Mouse (Mus musculus): ENCODE data around the gene Ilf3. TPM values are rescaled to one million over a fixed set of nuclear protein-coding genes. Genes with fewer than 3 reads are reported as not detected.

Ilf3 gene
- total and polyA plus RNA-seq, 2 experiments: 9.5 to 13.5 TPM

- no peak for DNase-seq (ENCODE audit: extremely low read depth, low read depth, low spot score)
- H3K79me2 ChIP-seq (ENCODE audit: control insufficient read depth, insufficient read depth, low read length): no peaks in the 10 kb centered on the region
- no peak for TF ChIP-seq CTCF (IDR thresholded peaks at IDR 0.05; ENCODE audit: low read depth, low read length)
- no peaks in the 10 kb centered on the region for H3K27me3 ChIP-seq (ENCODE audit: control insufficient read depth, insufficient read depth, low read length)
- H3K27ac ChIP-seq (replicated peaks; ENCODE audit: insufficient read depth, low read depth, low read length): no peak overlapping the region
- H3K36me3 ChIP-seq (ENCODE audit: control insufficient read depth, insufficient read depth, low read length): no peaks in the 10 kb centered on the region
- H3K4me1 ChIP-seq (ENCODE audit: control insufficient read depth, insufficient read depth, low read length): no peaks in the 10 kb centered on the region
- WGBS: 90% methylated on average over 2 of the region's 2 CpGs
- H3K9ac ChIP-seq (ENCODE audit: low read depth, low read length): no peak overlapping the region
- no peak overlapping the region for H3K4me3 ChIP-seq (ENCODE audit: insufficient read depth, low read depth, low read length)
These were observed 52.0 kb downstream of the Ilf3 start for GRCm38 (mm10) chr9:21419646-21420045.

GRCm38 (mm10) chr9:21424631-21425555, 57.2 kb downstream of the Ilf3 start, which contains the start of gene Dnm2:
Gene Dnm2, plus strand, starts transcription at chr9:21424908.
- H3K27me3 ChIP-seq (ENCODE audit: control insufficient read depth, insufficient read depth, low read length): no peaks in the 10 kb centered on the region
- WGBS: under 1% methylated on average over 82 of the region's 82 CpGs
- peak; percentile 98 for DNase-seq (ENCODE audit: extremely low read depth, low read depth, low spot score)

DNA sequence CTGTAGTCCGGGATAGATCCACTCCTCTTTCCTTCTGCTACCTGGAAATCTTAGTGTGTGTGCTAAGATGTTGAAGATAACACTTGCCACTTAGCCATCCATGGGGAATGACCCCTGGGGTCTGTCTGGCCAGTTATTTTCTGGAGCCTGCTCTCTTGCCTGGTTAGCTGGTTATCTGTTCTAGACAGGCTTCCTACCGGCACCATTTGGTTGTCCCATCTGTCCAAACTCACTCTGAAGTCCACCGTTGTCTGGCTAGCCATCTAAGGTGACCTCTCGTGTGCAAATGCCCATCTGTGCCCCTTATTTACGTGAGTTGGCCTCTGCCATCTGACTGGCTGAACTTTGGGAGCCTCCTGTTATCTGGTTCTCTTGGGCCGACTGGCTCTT, 57.9 kb downstream of the Ilf3 start:
- Histone ChIP-seq H3K27ac (replicated peaks; ENCODE audit: insufficient read depth, low read depth, low read length) (peak overlapping the region; percentile 50), H3K27me3 (ENCODE audit: control insufficient read depth, insufficient read depth, low read length) (no peaks in the 10 kb centered on the region), H3K36me3 (ENCODE audit: control insufficient read depth, insufficient read depth, low read length) (no peaks in the 10 kb centered on the region), H3K9ac (ENCODE audit: low read depth, low read length) (peak overlapping the region; percentile 80), H3K79me2 (ENCODE audit: control insufficient read depth, insufficient read depth, low read length) (peaks cover 46% of the 10 kb centered on the region), H3K4me3 (ENCODE audit: insufficient read depth, low read depth, low read length) (peak overlapping the region; percentile 80), H3K4me1 (ENCODE audit: control insufficient read depth, insufficient read depth, low read length) (peaks cover 29% of the 10 kb centered on the region)
- 0% methylated on average over 6 of the region's 6 CpGs for WGBS
- TF ChIP-seq CTCF (IDR thresholded peaks at IDR 0.05; ENCODE audit: low read depth, low read length) (no peak), POLR2A (IDR thresholded peaks at IDR 0.05; ENCODE audit: extremely low read depth, insufficient read depth, low read length) (no peak)
- no peak for DNase-seq (ENCODE audit: extremely low read depth, low read depth, low spot score)

More at GRCm38 (mm10) chr9:21424631-21425555, 57.2 kb downstream of the Ilf3 start, which contains the start of gene Dnm2:
- Histone ChIP-seq H3K27ac (replicated peaks; ENCODE audit: insufficient read depth, low read depth, low read length) (peak within 1 kb of the TSS; percentile 50), H3K4me3 (ENCODE audit: insufficient read depth, low read depth, low read length) (peak within 1 kb of the TSS; percentile 80), H3K9ac (ENCODE audit: low read depth, low read length) (peak within 1 kb of the TSS; percentile 80), H3K36me3 (ENCODE audit: control insufficient read depth, insufficient read depth, low read length) (no peaks in the 10 kb centered on the region), H3K4me1 (ENCODE audit: control insufficient read depth, insufficient read depth, low read length) (peaks cover 25% of the 10 kb centered on the region), H3K79me2 (ENCODE audit: control insufficient read depth, insufficient read depth, low read length) (peaks cover 39% of the 10 kb centered on the region)
- no peak for TF ChIP-seq CTCF (IDR thresholded peaks at IDR 0.05; ENCODE audit: low read depth, low read length)
- TF ChIP-seq POLR2A (IDR thresholded peaks at IDR 0.05; ENCODE audit: extremely low read depth, insufficient read depth, low read length): peak; percentile 85; the same call in 1 of the 2 replicates

DNA sequence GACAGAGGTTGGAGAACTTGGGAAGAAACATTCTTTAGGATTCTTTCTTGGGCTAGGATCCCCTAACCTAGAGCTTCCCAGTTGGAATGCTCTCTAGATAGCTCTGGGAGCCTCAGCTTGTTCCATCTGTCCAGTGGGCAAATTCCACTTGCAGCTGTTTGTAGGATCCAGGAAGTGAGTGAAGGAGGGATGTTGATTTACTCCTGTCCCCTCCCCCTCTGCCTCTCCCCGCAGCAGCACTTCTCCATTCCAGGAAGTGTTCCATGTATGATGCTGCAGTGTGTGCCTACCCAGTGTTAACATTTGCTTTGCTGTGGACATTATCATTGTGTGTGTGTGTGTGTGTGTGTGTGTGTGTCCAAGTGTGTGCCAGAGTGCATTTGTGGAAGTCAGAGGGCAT, 58.3 kb downstream of the Ilf3 start:
- WGBS: 0% methylated on average over 1 of the region's 1 CpGs
- Histone ChIP-seq H3K4me1 (ENCODE audit: control insufficient read depth, insufficient read depth, low read length) (peaks cover 34% of the 10 kb centered on the region), H3K27ac (replicated peaks; ENCODE audit: insufficient read depth, low read depth, low read length) (peak overlapping the region; percentile 50), H3K79me2 (ENCODE audit: control insufficient read depth, insufficient read depth, low read length) (peaks cover 50% of the 10 kb centered on the region), H3K27me3 (ENCODE audit: control insufficient read depth, insufficient read depth, low read length) (no peaks in the 10 kb centered on the region), H3K9ac (ENCODE audit: low read depth, low read length) (peak overlapping the region; percentile 80), H3K4me3 (ENCODE audit: insufficient read depth, low read depth, low read length) (peak overlapping the region; percentile 80), H3K36me3 (ENCODE audit: control insufficient read depth, insufficient read depth, low read length) (no peaks in the 10 kb centered on the region)
- peak; percentile 61 for DNase-seq (ENCODE audit: extremely low read depth, low read depth, low spot score)
- TF ChIP-seq CTCF (IDR thresholded peaks at IDR 0.05; ENCODE audit: low read depth, low read length) (no peak), POLR2A (IDR thresholded peaks at IDR 0.05; ENCODE audit: extremely low read depth, insufficient read depth, low read length) (no peak)

DNA sequence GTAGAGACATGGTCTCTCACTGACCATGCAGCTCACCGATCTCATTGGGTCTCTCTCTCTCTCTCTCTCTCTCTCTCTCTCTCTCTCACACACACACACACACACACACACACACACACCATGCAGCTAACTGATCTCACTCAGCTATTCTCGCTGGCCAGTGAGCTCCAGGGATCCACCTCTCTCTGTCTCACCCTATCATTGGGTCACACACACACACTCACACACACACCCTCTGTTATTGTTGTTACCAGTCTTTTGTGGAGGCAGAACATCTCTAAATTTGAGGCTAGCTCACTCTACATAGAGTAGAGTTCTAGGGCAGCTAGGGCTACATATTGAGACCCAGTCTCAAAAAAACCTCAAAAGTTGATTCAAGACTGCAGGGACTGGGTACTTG, 58.9 kb downstream of the Ilf3 start:
- Histone ChIP-seq H3K27me3 (ENCODE audit: control insufficient read depth, insufficient read depth, low read length) (no peaks in the 10 kb centered on the region), H3K9ac (ENCODE audit: low read depth, low read length) (no peak overlapping the region), H3K4me3 (ENCODE audit: insufficient read depth, low read depth, low read length) (no peak overlapping the region), H3K27ac (replicated peaks; ENCODE audit: insufficient read depth, low read depth, low read length) (no peak overlapping the region), H3K4me1 (ENCODE audit: control insufficient read depth, insufficient read depth, low read length) (peaks cover 36% of the 10 kb centered on the region), H3K36me3 (ENCODE audit: control insufficient read depth, insufficient read depth, low read length) (no peaks in the 10 kb centered on the region), H3K79me2 (ENCODE audit: control insufficient read depth, insufficient read depth, low read length) (peaks cover 56% of the 10 kb centered on the region)
- TF ChIP-seq POLR2A (IDR thresholded peaks at IDR 0.05; ENCODE audit: extremely low read depth, insufficient read depth, low read length) (no peak), CTCF (IDR thresholded peaks at IDR 0.05; ENCODE audit: low read depth, low read length) (no peak)
- DNase-seq (ENCODE audit: extremely low read depth, low read depth, low spot score): no peak
- 38% methylated on average over 2 of the region's 2 CpGs for WGBS

- H3K79me2 ChIP-seq (ENCODE audit: control insufficient read depth, insufficient read depth, low read length): peaks cover 64% of the 10 kb centered on the region
- no peaks in the 10 kb centered on the region for H3K27me3 ChIP-seq (ENCODE audit: control insufficient read depth, insufficient read depth, low read length)
- H3K27ac ChIP-seq (replicated peaks; ENCODE audit: insufficient read depth, low read depth, low read length): 0 out of 2 replicates have a peak overlapping the region, but pooled peaks have one; percentile 5
- TF ChIP-seq POLR2A (IDR thresholded peaks at IDR 0.05; ENCODE audit: extremely low read depth, insufficient read depth, low read length): no peak
- TF ChIP-seq CTCF (IDR thresholded peaks at IDR 0.05; ENCODE audit: low read depth, low read length): no peak
- H3K36me3 ChIP-seq (ENCODE audit: control insufficient read depth, insufficient read depth, low read length): no peaks in the 10 kb centered on the region
- no peak overlapping the region for H3K9ac ChIP-seq (ENCODE audit: low read depth, low read length)
- WGBS: 27% methylated on average over 2 of the region's 2 CpGs
- H3K4me3 ChIP-seq (ENCODE audit: insufficient read depth, low read depth, low read length): no peak overlapping the region
- DNase-seq (ENCODE audit: extremely low read depth, low read depth, low spot score): peak; percentile 56
- peaks cover 42% of the 10 kb centered on the region for H3K4me1 ChIP-seq (ENCODE audit: control insufficient read depth, insufficient read depth, low read length)
These were observed 60.1 kb downstream of the Ilf3 start for GRCm38 (mm10) chr9:21427773-21428172.
